Mouse (Mus musculus): ENCODE results near the gene Cacna2d3. TPM values are rescaled to one million over a fixed set of nuclear protein-coding genes. Genes with fewer than 3 reads are reported as not detected.

Gene Cacna2d3
- polyA plus RNA-seq, 1 experiment from 2014 or later: 0.99 TPM

DNA sequence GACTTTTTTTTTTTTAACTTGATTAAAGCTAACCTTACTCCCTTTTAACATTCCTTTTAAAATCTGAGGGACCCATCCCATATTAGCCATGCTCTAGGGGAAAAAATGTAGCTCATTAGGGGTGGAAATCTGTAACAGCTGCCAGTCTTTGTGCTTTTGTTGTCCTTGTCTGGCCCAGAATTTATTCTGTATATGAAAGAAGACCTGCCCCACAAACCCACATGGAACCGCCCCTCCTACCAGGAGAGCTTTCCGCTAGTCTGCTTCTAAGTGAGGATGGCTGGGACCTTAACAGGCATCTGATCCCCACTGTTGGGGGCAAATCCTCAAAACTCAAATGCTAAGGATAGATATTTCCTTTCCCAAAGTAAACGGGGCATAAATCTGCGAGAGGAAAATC lies 279.2 kb downstream of the Cacna2d3 start:
- Histone ChIP-seq H3K9me3 (ENCODE audit: control insufficient read depth) (no peaks in the 10 kb centered on the region), H3K4me1 (replicated peaks; ENCODE audit: control insufficient read depth, insufficient read depth, low read length) (no peaks in the 10 kb centered on the region), H3K9ac (ENCODE audit: low read depth, low read length) (no peak overlapping the region), H3K27ac (ENCODE audit: low read depth, low read length) (no peak overlapping the region), H3K4me3 (ENCODE audit: low read depth, low read length) (no peak overlapping the region), H3K36me3 (ENCODE audit: control insufficient read depth, insufficient read depth) (no peaks in the 10 kb centered on the region), H3K27me3 (replicated peaks; ENCODE audit: control insufficient read depth, insufficient read depth, low read length) (no peaks in the 10 kb centered on the region), H3K4me2 (replicated peaks; ENCODE audit: low read depth) (no peak overlapping the region)
- WGBS: 53% methylated on average over 4 of the region's 4 CpGs
- no peak for ATAC-seq
- no peak for TF ChIP-seq CTCF (IDR thresholded peaks at IDR 0.05; ENCODE audit: low read depth)

DNA sequence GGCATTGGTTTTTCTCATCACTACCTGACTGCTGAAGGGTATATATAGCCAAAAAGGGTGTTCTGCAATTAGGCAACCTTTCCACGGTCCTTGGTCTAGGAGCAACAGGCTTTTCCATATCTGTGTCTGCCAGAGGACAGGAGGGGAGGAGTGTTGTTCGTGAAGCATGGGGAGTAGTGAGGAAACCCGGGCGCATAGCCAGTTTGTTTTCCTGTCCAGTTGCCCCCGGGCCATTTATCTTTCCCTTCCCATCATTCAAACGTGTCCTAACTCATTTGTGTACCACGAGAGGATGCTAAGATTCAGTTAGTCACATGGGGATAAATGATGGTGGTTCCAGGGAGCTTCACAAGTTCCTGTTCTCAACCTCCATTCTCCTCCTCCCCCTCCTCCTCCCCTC lies 283.0 kb downstream of the Cacna2d3 start:
- Histone ChIP-seq H3K36me3 (ENCODE audit: control insufficient read depth, insufficient read depth) (no peaks in the 10 kb centered on the region), H3K9me3 (ENCODE audit: control insufficient read depth) (no peaks in the 10 kb centered on the region), H3K4me2 (replicated peaks; ENCODE audit: low read depth) (no peak overlapping the region), H3K27me3 (replicated peaks; ENCODE audit: control insufficient read depth, insufficient read depth, low read length) (no peaks in the 10 kb centered on the region), H3K4me1 (replicated peaks; ENCODE audit: control insufficient read depth, insufficient read depth, low read length) (no peaks in the 10 kb centered on the region), H3K4me3 (ENCODE audit: low read depth, low read length) (no peak overlapping the region), H3K27ac (ENCODE audit: low read depth, low read length) (no peak overlapping the region), H3K9ac (ENCODE audit: low read depth, low read length) (no peak overlapping the region)
- no peak for ATAC-seq
- no peak for TF ChIP-seq CTCF (IDR thresholded peaks at IDR 0.05; ENCODE audit: low read depth)
- WGBS: 60% methylated on average over 7 of the region's 7 CpGs

DNA sequence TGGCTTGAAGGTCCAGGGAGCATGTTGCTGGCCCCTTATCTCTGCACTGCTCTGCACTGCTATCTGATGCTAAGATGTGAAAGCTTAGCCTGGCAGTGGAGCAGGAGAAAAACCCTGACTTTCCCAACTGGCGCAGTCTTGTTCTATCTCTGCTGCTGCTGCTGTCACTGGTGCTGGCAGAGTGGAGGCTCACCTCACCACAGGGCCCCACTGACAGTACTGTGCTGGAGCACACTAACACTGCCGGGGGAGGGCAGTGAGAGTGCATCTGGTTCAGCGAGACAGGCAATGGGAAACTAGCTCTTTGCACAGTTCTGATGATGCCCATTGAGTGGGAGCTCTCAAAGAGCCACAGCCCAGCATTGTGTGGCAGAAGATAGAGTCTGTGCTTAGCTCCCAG lies 283.4 kb downstream of the Cacna2d3 start:
- Histone ChIP-seq H3K4me3 (ENCODE audit: low read depth, low read length) (no peak overlapping the region), H3K27ac (ENCODE audit: low read depth, low read length) (no peak overlapping the region), H3K27me3 (replicated peaks; ENCODE audit: control insufficient read depth, insufficient read depth, low read length) (no peaks in the 10 kb centered on the region), H3K36me3 (ENCODE audit: control insufficient read depth, insufficient read depth) (no peaks in the 10 kb centered on the region), H3K4me2 (replicated peaks; ENCODE audit: low read depth) (no peak overlapping the region), H3K4me1 (replicated peaks; ENCODE audit: control insufficient read depth, insufficient read depth, low read length) (no peaks in the 10 kb centered on the region), H3K9ac (ENCODE audit: low read depth, low read length) (no peak overlapping the region), H3K9me3 (ENCODE audit: control insufficient read depth) (no peaks in the 10 kb centered on the region)
- no peak for TF ChIP-seq CTCF (IDR thresholded peaks at IDR 0.05; ENCODE audit: low read depth)
- ATAC-seq: no peak
- WGBS: 71% methylated on average over 3 of the region's 3 CpGs

DNA sequence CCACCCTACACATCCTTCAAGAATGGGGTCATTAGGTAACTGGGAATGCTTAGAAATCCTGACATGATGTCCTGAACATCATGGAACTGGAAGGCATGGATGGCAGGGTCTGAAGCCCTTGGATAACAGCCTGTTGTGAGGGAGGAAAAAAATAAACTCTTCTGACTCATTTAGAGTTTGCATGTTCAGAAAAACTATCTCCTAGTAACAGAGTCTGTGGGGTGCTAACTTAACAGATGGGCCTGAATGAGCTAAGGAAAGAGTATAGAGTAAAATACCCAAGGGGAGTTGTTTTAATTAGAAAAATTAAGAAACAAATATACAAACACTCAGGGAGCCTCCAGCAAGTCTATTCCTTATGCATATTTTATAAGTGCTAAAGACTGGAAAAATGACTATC lies 286.5 kb downstream of the Cacna2d3 start:
- no peak overlapping the region for H3K4me2 ChIP-seq (replicated peaks; ENCODE audit: low read depth)
- H3K4me1 ChIP-seq (replicated peaks; ENCODE audit: control insufficient read depth, insufficient read depth, low read length): no peaks in the 10 kb centered on the region
- H3K9ac ChIP-seq (ENCODE audit: low read depth, low read length): no peak overlapping the region
- H3K27ac ChIP-seq (ENCODE audit: low read depth, low read length): no peak overlapping the region
- no peak overlapping the region for H3K4me3 ChIP-seq (ENCODE audit: low read depth, low read length)
- no peak for TF ChIP-seq CTCF (IDR thresholded peaks at IDR 0.05; ENCODE audit: low read depth)
- ATAC-seq: no peak
- H3K27me3 ChIP-seq (replicated peaks; ENCODE audit: control insufficient read depth, insufficient read depth, low read length): no peaks in the 10 kb centered on the region
- H3K9me3 ChIP-seq (ENCODE audit: control insufficient read depth): no peaks in the 10 kb centered on the region
- no peaks in the 10 kb centered on the region for H3K36me3 ChIP-seq (ENCODE audit: control insufficient read depth, insufficient read depth)

DNA sequence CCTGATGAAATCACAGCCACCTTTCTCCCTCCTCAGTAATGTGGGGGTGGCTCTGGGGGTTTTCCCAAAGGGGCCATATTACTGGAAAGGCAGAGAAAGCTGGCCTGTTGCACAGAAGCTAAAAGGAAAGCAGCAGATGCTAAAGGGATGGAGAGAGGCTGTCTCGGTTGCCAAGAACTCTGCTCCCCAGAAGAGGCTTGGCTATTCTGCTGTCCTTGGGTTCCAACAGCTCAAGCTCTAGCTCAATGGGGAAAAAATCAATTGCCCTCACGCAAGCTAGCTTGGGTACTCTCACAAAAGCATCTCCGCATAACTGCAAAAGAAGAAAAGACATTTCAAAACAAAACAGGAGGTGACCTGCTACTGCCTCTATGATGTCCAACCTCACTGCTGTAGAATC lies 287.9 kb downstream of the Cacna2d3 start:
- no peak overlapping the region for H3K9ac ChIP-seq (ENCODE audit: low read depth, low read length)
- WGBS: 83% methylated on average over 3 of the region's 3 CpGs

DNA sequence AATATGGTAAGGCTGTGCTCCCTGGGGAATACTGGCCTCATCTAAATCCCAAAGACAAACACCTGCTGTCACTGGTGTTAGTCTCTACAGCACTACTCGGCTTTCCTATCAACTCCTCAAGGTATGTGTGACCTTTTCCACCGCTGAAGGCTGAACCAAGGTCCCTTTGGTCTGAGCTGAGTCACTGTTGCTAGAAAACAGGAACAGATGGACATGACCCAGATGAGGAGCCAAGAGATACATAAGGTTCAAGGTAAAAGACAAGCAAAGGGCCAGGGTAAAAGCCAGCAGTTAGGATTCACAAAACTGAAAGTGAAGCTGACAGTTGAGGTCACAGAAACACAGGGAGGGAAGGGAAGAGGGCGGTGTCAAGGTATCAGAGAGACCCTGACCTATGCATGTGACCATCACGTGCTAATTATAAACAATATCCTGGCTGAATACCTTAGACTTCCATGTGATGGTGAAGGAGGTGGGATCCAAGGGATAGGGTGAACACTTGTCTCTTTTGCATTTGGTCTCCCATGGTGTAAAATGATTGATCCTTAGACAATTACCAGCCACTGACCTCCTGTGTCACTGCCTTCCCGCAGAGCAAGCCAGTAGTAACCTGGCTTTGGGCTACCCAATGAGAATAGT lies 288.5 kb downstream of the Cacna2d3 start:
- Histone ChIP-seq H3K4me3 (ENCODE audit: low read depth, low read length) (no peak overlapping the region), H3K27ac (ENCODE audit: low read depth, low read length) (no peak overlapping the region), H3K4me1 (replicated peaks; ENCODE audit: control insufficient read depth, insufficient read depth, low read length) (no peaks in the 10 kb centered on the region), H3K9ac (ENCODE audit: low read depth, low read length) (no peak overlapping the region), H3K9me3 (ENCODE audit: control insufficient read depth) (no peaks in the 10 kb centered on the region), H3K36me3 (ENCODE audit: control insufficient read depth, insufficient read depth) (no peaks in the 10 kb centered on the region), H3K4me2 (replicated peaks; ENCODE audit: low read depth) (no peak overlapping the region), H3K27me3 (replicated peaks; ENCODE audit: control insufficient read depth, insufficient read depth, low read length) (no peaks in the 10 kb centered on the region)
- no peak for ATAC-seq
- TF ChIP-seq CTCF (IDR thresholded peaks at IDR 0.05; ENCODE audit: low read depth): no peak
- 53% methylated on average over 5 of the region's 5 CpGs for WGBS

More for the DNA sequence above, 287.9 kb downstream of the Cacna2d3 start:
- Histone ChIP-seq H3K4me1 (replicated peaks; ENCODE audit: control insufficient read depth, insufficient read depth, low read length) (no peaks in the 10 kb centered on the region), H3K4me2 (replicated peaks; ENCODE audit: low read depth) (no peak overlapping the region), H3K9me3 (ENCODE audit: control insufficient read depth) (no peaks in the 10 kb centered on the region), H3K36me3 (ENCODE audit: control insufficient read depth, insufficient read depth) (no peaks in the 10 kb centered on the region), H3K27me3 (replicated peaks; ENCODE audit: control insufficient read depth, insufficient read depth, low read length) (no peaks in the 10 kb centered on the region), H3K27ac (ENCODE audit: low read depth, low read length) (no peak overlapping the region), H3K4me3 (ENCODE audit: low read depth, low read length) (no peak overlapping the region)
- no peak for ATAC-seq
- TF ChIP-seq CTCF (IDR thresholded peaks at IDR 0.05; ENCODE audit: low read depth): no peak

DNA sequence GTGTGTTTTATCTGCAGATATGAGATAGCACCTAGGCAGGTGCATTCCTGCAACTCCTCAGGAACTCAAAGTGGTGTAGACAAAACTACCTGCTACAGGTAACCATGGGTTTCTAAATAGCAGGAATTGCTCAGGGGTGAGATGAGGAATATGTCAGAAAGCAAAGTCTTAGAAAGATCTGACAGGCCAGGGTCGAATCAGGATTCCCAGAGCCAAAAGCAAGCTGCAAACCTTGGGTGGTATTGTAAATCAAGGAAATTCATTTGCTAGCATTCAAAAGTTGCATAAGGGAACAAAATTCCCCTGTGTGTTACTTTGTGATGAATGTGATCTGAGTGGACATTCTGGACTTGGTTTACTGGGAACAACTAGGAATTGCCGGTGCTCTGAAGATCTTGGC lies 291.9 kb downstream of the Cacna2d3 start:
- Histone ChIP-seq H3K4me1 (replicated peaks; ENCODE audit: control insufficient read depth, insufficient read depth, low read length) (no peaks in the 10 kb centered on the region), H3K9me3 (ENCODE audit: control insufficient read depth) (no peaks in the 10 kb centered on the region), H3K9ac (ENCODE audit: low read depth, low read length) (no peak overlapping the region), H3K4me3 (ENCODE audit: low read depth, low read length) (no peak overlapping the region), H3K4me2 (replicated peaks; ENCODE audit: low read depth) (no peak overlapping the region), H3K36me3 (ENCODE audit: control insufficient read depth, insufficient read depth) (no peaks in the 10 kb centered on the region), H3K27me3 (replicated peaks; ENCODE audit: control insufficient read depth, insufficient read depth, low read length) (no peaks in the 10 kb centered on the region), H3K27ac (ENCODE audit: low read depth, low read length) (no peak overlapping the region)
- no peak for TF ChIP-seq CTCF (IDR thresholded peaks at IDR 0.05; ENCODE audit: low read depth)
- WGBS: 71% methylated on average over 2 of the region's 2 CpGs
- ATAC-seq: no peak
